Mouse (Mus musculus): Measurements from ENCODE around the gene Timm29. TPM values are rescaled to one million over a fixed set of nuclear protein-coding genes. Genes with fewer than 3 reads are reported as not detected.
"Not testable (repeated sequence)": the region's sequence is repeated elsewhere in the genome, so short reads cannot be mapped to it uniquely, and the experiment has no call there.

Gene Timm29
- polyA plus RNA-seq, 3 experiments from 2014 or later, result 3.0 to 5.6 (median 3.4) TPM

GRCm38 (mm10) chr9:21585401-21585800, 7.1 kb upstream of the Timm29 start:
- ATAC-seq, result no peak

DNA sequence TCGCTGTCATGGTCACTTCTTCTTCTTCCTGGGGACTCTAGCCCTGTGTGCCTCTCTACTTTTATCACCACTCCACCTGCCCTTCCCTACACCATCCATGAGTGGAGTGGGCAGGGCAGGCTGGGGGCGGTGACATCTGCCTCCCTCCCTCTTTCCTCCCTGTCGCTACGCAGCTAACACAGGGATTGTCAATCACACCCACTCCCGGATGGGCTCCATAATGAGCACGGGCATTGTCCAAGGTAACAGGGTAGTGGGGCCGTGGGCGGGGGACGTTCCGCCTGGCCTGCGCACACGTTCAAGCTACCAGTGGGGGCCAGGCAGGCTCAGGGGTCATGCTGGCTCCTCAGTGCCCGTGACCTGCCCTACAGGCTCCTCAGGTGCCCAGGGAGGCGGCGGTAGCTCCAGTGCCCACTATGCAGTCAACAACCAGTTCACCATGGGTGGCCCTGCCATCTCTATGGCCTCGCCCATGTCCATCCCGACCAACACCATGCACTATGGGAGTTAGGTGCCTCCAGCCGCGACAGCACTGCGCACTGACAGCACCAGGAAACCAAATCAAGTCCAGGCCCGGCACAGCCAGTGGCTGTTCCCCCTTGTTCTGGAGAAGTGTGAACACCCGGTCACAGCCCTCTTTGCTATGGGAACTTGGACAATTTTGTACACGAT, 4.7 kb upstream of the Timm29 start:
- no peak for ATAC-seq

DNA sequence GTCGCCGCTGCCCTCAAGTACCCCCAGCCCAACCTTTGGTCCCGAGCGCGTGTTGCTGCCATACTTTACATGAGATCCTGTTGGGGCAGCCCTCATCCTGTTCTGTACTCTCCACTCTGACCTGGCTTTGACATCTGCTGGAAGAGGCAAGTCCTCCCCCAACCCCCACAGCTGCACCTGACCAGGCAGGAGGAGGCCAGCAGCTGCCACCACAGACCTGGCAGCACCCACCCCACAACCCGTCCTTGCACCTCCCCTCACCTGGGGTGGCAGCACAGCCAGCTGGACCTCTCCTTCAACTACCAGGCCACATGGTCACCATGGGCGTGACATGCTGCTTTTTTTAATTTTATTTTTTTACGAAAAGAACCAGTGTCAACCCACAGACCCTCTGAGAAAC, 4.2 kb upstream of the Timm29 start:
- ATAC-seq, result no peak

DNA sequence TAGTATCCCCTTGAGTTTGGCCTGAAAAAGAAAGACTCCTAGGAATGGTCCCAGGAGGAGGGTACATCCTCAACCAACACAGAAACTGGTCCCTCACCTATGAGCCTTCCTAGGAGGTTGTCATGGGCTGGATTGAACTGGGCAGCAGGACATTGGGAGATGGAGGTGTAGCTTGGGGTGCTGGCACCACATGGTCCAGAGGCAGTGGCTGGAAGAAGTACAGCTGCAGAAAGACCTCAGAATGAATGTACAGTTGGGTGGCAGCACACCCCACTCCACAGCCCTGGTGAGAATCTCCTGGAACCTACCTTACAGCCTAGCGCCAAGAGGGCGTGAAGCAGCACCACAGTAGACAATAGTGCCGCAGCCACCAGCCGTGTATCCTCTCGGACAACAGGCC, 3.0 kb upstream of the Timm29 start:
- no peak for ATAC-seq

- ATAC-seq, result no peak
These were observed 1.2 kb upstream of the Timm29 start for GRCm38 (mm10) chr9:21591127-21591830.

DNA sequence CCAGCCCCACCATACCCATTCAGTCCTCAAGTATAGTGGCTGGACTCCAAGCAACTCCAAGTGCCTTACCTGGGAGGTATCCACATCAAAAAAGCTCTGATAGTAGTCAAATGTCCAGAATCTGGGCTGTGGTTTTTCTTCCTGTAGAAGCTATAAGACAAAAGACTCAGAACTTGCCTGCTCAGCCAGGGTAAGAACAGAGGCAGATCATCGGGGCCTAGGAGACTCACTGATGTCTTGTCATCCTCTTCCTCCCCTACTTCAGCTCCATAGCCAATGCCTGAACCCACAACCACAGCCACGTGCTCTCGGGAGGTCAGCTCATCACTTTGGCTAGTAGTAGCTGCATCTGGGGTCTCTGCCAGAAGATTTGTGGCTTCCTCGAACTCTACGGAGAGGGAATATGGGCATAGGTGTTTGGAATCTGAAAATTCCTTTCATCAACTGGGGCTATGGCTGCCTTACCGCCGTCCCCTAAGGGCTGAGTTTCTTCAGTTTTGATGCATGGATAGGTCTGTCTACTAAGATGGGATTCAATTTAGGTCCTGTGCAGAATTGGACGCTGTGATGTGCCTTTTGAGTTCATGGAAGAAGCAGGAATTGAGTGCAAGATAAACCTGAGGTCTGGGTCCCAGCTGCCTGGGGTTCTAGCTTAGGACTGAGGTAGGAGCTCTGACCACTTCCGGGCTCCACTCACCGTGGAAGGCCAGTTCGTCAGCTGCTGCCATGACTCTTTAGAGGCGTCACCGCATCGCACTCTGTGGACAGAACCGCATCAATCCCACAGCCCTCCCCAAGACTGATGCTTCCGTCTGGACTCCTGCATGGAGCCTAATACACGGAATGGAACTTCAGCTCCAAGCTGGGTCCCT, 455 bp upstream of the Timm29 start:
- ATAC-seq, result peak; percentile 22

GRCm38 (mm10) chr9:21593122-21593721, 700 bp downstream of the Timm29 start:
- ATAC-seq, result peak; percentile 37

- not testable (repeated sequence) for ATAC-seq
These were observed 1.8 kb downstream of the Timm29 start for GRCm38 (mm10) chr9:21594350-21594749.

DNA sequence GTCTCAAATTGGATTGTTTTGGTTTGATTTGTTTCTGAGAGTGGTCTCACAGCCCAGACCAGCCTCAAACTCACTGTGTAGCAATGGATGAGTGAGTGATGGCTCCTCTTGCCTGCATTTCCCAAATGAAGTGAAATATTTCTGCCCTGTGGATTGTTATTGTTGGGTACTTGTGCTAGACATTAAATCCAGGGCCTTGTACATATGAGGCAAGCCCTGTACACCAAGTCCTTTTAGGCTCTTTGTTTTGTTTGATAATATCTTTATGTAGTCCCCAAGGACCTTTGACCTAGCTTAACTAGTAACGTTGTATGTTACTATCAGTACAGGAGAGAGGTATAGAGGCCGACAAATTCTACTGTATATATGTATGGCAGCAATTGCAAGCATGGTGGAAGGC, 2.3 kb downstream of the Timm29 start:
- ATAC-seq, result no peak

- ATAC-seq, result peak; percentile 52
These were observed 5.7 kb downstream of the Timm29 start for GRCm38 (mm10) chr9:21598198-21598597.

DNA sequence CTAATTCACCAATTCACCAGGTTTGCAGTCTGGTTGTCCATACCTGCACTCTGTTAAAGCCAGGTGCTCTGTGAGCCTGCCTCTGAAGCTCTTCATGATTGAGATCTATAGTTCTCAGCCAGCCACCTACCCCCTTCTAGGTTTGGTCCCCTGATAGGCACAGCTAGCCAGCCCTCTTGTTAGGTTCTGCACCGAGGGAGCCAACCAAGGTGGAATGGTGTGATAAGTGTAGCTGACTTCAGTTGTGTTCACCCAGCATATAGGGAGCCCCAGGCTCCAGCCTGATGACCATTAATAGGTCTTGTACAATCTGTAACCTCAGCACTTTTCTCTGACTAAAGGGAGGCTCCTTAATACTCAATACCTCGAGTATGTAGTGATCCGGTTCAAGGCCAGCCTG, 7.7 kb downstream of the Timm29 start:
- no peak for ATAC-seq

GRCm38 (mm10) chr9:21601073-21601472, 8.6 kb downstream of the Timm29 start:
- ATAC-seq, result peak; percentile 36

DNA sequence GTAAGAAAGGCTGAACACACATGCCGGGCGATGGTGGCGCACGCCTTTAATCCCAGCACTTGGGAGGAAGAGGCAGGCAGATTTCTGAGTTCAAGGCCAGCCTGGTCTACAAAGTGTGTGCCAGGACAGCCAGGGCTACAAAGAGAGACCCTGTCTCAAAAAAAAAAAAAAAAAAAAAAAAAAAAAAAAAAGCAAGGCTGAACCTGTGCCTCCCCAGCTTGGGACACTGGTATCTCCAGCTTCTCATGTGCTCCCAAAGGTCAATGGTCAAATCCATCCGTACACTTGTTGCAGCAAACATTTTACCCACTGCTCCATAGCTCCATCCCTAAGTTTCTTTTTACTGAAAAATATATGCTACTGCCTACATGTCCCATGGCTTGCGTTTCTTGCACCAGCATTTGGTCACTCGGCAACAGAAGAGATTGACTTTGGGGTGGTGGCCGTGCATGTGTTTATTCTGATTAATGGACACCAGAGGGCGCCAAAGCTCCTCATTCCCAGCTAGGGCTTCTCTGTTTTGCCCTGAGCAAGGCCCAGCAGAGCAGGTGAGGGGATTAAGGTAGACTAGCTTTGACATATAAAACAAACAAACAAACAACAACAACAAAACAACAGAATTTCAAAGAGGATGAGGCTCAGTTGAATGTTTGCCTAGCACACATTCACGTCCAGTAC, 9.3 kb downstream of the Timm29 start:
- peak; percentile 80 for ATAC-seq

DNA sequence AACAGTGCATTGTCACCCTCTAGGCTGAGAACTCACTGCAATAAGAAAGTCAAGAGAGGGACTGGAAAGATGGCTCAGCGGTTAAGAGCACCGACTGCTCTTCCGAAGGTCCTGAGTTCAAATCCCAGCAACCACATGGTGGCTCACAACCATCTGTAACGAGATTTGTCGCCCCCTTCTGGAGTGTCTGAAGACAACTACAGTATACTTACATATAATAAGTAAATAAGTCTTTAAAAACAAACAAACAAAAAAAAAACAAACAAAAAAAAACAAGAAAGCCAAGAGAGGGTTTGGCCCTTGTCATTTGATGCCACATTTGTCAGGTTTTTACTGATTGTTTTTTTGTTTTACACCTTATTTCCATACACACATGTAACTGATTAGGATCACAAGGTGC, 11.6 kb downstream of the Timm29 start:
- ATAC-seq, result no peak

DNA sequence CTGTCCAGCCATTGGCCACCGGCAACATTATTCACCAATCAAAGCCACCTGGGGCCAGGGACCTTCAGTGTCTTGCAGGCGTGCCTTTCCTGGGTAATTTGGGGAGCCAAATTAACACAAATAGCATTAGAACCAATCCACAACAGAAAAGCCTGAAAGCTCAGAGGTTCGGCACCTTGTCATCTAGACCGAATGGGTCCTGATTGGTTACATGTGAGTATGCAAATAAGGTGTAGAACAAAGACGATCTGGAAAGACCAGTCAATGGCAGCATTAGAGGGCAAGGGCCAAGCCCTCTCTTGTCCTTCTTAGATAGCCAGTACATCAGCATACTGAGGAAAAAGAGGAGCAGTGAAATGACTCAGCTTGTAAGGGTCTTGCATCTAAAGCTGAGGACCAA, 13.3 kb downstream of the Timm29 start:
- no peak for ATAC-seq

- no peak for ATAC-seq
These were observed 14.1 kb downstream of the Timm29 start for GRCm38 (mm10) chr9:21606648-21607047.

DNA sequence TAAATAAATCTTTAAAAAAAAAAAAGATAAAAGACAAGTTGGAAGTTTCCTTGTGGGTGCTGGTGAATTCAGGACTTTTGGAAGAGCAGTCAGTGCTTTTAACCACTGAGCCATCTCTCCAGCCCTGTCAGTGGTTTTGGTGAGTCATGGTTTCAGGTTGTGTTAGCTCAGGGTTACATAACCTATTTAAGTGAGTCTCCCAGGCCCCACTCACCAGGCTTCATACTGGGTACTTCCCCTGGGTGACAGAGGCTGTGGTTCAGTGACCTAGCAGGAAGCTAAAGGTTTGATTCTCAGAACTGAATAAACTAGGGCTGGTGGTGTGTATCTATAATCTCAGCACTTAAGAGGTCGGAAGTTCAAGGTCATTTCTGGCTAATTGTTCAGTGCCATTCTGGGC, 17.3 kb downstream of the Timm29 start:
- peak; percentile 100 for ATAC-seq

DNA sequence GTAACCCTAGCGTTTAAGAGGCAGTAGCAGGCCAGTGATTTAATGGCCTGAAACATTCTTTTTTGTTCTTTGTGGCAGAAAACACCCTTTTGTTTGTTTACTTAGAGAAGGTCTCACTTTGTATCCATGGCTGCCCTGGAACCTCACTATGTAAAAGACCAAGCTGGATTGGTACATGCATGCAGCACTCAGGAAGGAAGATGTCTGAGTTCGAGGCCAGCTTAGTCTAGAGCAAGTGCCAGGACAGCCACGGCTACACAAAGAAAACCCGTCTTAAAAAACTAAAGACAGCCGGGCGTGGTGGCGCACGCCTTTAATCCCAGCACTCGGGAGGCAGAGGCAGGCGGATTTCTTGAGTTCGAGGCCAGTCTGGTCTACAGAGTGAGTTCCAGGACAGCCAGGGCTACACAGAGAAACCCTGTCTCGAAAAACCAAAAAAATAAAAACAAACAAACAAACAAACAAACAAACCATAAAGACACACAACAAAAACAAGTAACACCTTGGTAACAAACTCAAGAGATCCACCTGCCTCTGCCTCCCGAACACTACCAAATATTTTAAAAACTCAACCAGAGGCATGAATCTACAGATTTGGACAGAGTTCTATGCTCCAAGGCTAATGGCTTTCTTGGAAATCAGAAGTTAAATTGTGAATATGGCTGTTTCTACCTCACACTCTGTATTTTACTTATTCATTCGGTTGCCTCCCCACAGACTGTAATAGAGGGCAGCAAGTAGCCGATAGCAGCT, 22.5 kb downstream of the Timm29 start:
- ATAC-seq, result no peak

DNA sequence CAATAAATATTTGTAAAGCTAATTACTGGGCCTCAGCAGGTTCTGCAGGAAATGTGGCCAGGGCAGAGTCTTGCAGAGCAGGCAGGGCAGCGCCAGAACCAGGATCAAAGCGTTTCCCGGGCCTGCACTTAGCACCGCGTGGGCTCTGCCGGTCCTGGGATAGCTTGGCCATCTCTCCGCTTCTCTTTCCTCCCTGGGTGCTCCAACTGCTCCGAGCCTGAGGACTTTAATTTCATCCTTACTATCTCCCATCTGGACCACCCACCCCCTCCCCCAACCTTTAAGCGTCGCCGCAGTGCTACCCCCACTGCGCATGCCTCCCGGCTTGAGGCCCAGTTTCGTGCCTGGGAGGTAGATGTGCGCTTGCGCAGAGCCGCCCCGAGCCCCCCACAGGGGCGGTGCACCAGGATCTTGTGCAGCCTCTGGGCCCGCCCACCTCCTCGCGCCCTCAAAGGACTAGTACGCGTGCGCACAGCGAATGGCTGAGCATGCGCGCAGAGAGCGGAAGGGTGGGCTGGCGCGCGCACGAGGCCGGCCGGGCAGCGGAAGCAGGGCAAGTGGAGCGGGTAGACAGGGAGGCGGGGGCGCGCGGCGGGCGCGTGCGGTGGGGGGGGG, 23.2 kb downstream of the Timm29 start, which contains the start of gene Smarca4:
TSS of gene Smarca4 (plus strand) at position 553 of the 615 bp plus-strand sequence.
- peak; percentile 91 for ATAC-seq

DNA sequence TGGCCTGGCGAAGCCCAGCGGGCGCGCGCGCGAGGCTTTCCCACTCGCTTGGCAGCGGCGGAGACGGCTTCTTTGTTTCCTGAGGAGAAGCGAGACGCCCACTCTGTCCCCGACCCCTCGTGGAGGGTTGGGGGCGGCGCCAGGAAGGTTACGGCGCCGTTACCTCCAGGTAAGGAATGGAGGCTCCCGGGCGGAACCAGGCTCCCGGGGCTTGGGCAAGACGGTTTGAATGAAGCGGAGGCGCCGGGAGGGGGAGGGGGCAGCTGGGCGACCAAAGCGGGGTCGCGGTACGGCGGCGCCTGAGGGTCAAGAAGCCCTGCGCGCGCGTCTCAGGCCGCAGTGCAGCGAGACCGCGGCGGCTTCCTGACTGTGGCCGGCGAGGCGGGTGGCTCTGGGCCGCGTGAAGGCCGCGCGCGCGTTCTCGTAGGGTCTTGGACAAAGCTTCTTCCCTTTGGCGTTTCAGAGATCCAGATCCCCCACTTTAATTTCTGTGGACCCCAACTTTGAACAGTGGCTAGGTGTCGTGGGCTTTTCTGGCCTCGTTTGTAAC, 23.8 kb downstream of the Timm29 start:
- ATAC-seq, result peak; percentile 23

- ATAC-seq, result no peak
These were observed 24.5 kb downstream of the Timm29 start for GRCm38 (mm10) chr9:21617066-21617465.

Measured in inflammation-experienced regulatory T-cells, adult 6 months (primary cell).